Mouse (Mus musculus): ENCODE results near the gene Cmtm5. TPM values are rescaled to one million over a fixed set of nuclear protein-coding genes. Genes with fewer than 3 reads are reported as not detected.

Gene Cmtm5
- polyA plus RNA-seq, 1 experiment, result not detected

DNA sequence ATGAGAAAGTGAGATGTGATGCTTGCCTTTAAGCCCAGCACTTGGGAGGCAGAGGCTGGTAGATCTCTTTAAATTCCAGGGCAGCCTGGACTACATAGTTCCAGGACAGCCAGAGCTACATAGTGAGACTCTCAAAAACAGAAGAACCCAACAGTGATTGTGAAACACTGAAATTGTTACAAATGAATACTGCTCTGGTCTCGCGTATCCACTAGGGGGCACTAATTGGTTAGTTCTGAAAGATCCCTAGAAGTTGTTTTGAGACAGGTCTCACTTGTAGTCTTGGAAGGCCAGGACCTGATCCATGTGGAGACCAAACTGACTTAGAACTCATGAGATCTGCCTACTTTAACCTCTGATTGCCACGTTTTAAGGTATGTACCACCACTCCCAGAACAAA is 35.7 kb upstream of the Cmtm5 start:
- Histone ChIP-seq H3K27me3 (ENCODE audit: control insufficient read depth, insufficient read depth, insufficient read length) (no peaks in the 10 kb centered on the region), H3K36me3 (ENCODE audit: control insufficient read depth, insufficient read depth) (peaks cover 39% of the 10 kb centered on the region)

GRCm38 (mm10) chr14:54903641-54904040 is 32.4 kb upstream of the Cmtm5 start:
- no peak for TF ChIP-seq FOSL1 (IDR thresholded peaks at IDR 0.05; ENCODE audit: insufficient read depth, low read length, poor library complexity, severe bottlenecking)
- TF ChIP-seq CTCF (IDR thresholded peaks at IDR 0.05; ENCODE audit: control insufficient read depth, insufficient read depth, insufficient read length), result no peak
- no peak for TF ChIP-seq MYOG (IDR thresholded peaks at IDR 0.05; ENCODE audit: control insufficient read depth, extremely low read depth, insufficient read length)
- no peak for TF ChIP-seq MAX (IDR thresholded peaks at IDR 0.05)
- no peak for TF ChIP-seq USF1 (IDR thresholded peaks at IDR 0.05; ENCODE audit: low read depth)
- TF ChIP-seq MYOD1 (IDR thresholded peaks at IDR 0.05; ENCODE audit: control insufficient read depth, insufficient read length, low read depth), result no peak
- TF ChIP-seq CEBPB (IDR thresholded peaks at IDR 0.05; ENCODE audit: low read depth), result no peak
- Histone ChIP-seq H3K79me3 (ENCODE audit: low read depth) (no peaks in the 10 kb centered on the region), H3K4me3 (ENCODE audit: insufficient read depth, poor library complexity, severe bottlenecking) (no peak overlapping the region), H3K79me2 (ENCODE audit: control insufficient read depth, insufficient read depth) (no peaks in the 10 kb centered on the region), H3ac (ENCODE audit: control insufficient read depth, insufficient read length, low read depth) (no peak overlapping the region), H3K27me3 (ENCODE audit: control insufficient read depth, insufficient read depth, insufficient read length) (no peaks in the 10 kb centered on the region), H3K36me3 (ENCODE audit: control insufficient read depth, insufficient read depth) (peaks cover 11% of the 10 kb centered on the region)

More for the DNA sequence above, 35.7 kb upstream of the Cmtm5 start:
- peaks cover 14% of the 10 kb centered on the region for H3K79me3 ChIP-seq (ENCODE audit: low read depth)
- no peak overlapping the region for H3ac ChIP-seq (ENCODE audit: control insufficient read depth, insufficient read length, low read depth)
- TF ChIP-seq MYOG (IDR thresholded peaks at IDR 0.05; ENCODE audit: control insufficient read depth, extremely low read depth, insufficient read length), result no peak
- peak; percentile 78 for TF ChIP-seq CEBPB (IDR thresholded peaks at IDR 0.05; ENCODE audit: low read depth)
- H3K79me2 ChIP-seq (ENCODE audit: control insufficient read depth, insufficient read depth), result peaks cover 19% of the 10 kb centered on the region
- no peak overlapping the region for H3K4me3 ChIP-seq (ENCODE audit: insufficient read depth, poor library complexity, severe bottlenecking)

DNA sequence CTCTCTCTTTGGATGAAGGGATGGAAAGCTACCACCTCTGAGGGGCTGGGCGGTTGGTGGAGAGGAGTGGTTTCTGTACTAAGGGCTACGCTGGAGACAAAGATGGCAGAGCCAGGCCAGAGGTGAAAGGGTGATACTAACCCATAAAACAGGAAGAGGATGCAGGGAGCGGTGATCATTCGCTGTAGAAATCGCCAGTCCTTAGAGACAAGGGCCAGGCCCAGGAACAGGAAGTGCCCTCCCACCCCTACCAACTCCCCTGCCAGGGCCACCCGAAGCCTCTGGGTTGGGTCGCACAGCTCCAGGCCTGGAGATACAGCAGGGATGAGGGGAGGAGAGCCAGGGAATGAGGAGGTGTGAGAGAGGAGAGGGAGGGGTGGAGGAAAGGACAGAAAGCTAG is 27.4 kb upstream of the Cmtm5 start:
- H3K79me2 ChIP-seq (ENCODE audit: control insufficient read depth, insufficient read depth), result no peaks in the 10 kb centered on the region
- TF ChIP-seq MYOG (IDR thresholded peaks at IDR 0.05; ENCODE audit: control insufficient read depth, extremely low read depth, insufficient read length) (no peak), MAX (IDR thresholded peaks at IDR 0.05) (no peak), CTCF (IDR thresholded peaks at IDR 0.05; ENCODE audit: control insufficient read depth, insufficient read depth, insufficient read length) (no peak), USF1 (IDR thresholded peaks at IDR 0.05; ENCODE audit: low read depth) (no peak)
- H3K4me3 ChIP-seq (ENCODE audit: insufficient read depth, poor library complexity, severe bottlenecking), result no peak overlapping the region
- H3K27me3 ChIP-seq (ENCODE audit: control insufficient read depth, insufficient read depth, insufficient read length), result peaks cover 23% of the 10 kb centered on the region
- no peaks in the 10 kb centered on the region for H3K36me3 ChIP-seq (ENCODE audit: control insufficient read depth, insufficient read depth)
- H3ac ChIP-seq (ENCODE audit: control insufficient read depth, insufficient read length, low read depth), result no peak overlapping the region
- no peaks in the 10 kb centered on the region for H3K79me3 ChIP-seq (ENCODE audit: low read depth)

GRCm38 (mm10) chr14:54912109-54912850 is 23.8 kb upstream of the Cmtm5 start:
- H3K27me3 ChIP-seq (ENCODE audit: control insufficient read depth, insufficient read depth, insufficient read length), result peaks cover 42% of the 10 kb centered on the region
- TF ChIP-seq FOSL1 (IDR thresholded peaks at IDR 0.05; ENCODE audit: insufficient read depth, low read length, poor library complexity, severe bottlenecking) (no peak), USF1 (IDR thresholded peaks at IDR 0.05; ENCODE audit: low read depth) (no peak), CTCF (IDR thresholded peaks at IDR 0.05; ENCODE audit: control insufficient read depth, insufficient read depth, insufficient read length) (no peak), MYOD1 (IDR thresholded peaks at IDR 0.05; ENCODE audit: control insufficient read depth, insufficient read length, low read depth) (no peak), CEBPB (IDR thresholded peaks at IDR 0.05; ENCODE audit: low read depth) (no peak), MAX (IDR thresholded peaks at IDR 0.05) (no peak), MYOG (IDR thresholded peaks at IDR 0.05; ENCODE audit: control insufficient read depth, extremely low read depth, insufficient read length) (no peak)
- H3K79me3 ChIP-seq (ENCODE audit: low read depth), result no peaks in the 10 kb centered on the region
- no peaks in the 10 kb centered on the region for H3K36me3 ChIP-seq (ENCODE audit: control insufficient read depth, insufficient read depth)
- H3K4me3 ChIP-seq (ENCODE audit: insufficient read depth, poor library complexity, severe bottlenecking), result no peak overlapping the region
- no peaks in the 10 kb centered on the region for H3K79me2 ChIP-seq (ENCODE audit: control insufficient read depth, insufficient read depth)
- no peak overlapping the region for H3ac ChIP-seq (ENCODE audit: control insufficient read depth, insufficient read length, low read depth)

- no peak within 1 kb of the TSS for H3K4me3 ChIP-seq (ENCODE audit: insufficient read depth, poor library complexity, severe bottlenecking)
- H3K79me2 ChIP-seq (ENCODE audit: control insufficient read depth, insufficient read depth), result no peaks in the 10 kb centered on the region
- no peaks in the 10 kb centered on the region for H3K79me3 ChIP-seq (ENCODE audit: low read depth)
- no peak within 1 kb of the TSS for H3ac ChIP-seq (ENCODE audit: control insufficient read depth, insufficient read length, low read depth)
- TF ChIP-seq FOSL1 (IDR thresholded peaks at IDR 0.05; ENCODE audit: insufficient read depth, low read length, poor library complexity, severe bottlenecking) (no peak), MAX (IDR thresholded peaks at IDR 0.05) (no peak), CEBPB (IDR thresholded peaks at IDR 0.05; ENCODE audit: low read depth) (no peak), CTCF (IDR thresholded peaks at IDR 0.05; ENCODE audit: control insufficient read depth, insufficient read depth, insufficient read length) (no peak), USF1 (IDR thresholded peaks at IDR 0.05; ENCODE audit: low read depth) (no peak), MYOD1 (IDR thresholded peaks at IDR 0.05; ENCODE audit: control insufficient read depth, insufficient read length, low read depth) (no peak), MYOG (IDR thresholded peaks at IDR 0.05; ENCODE audit: control insufficient read depth, extremely low read depth, insufficient read length) (no peak)
- no peaks in the 10 kb centered on the region for H3K36me3 ChIP-seq (ENCODE audit: control insufficient read depth, insufficient read depth)
- peaks cover 42% of the 10 kb centered on the region for H3K27me3 ChIP-seq (ENCODE audit: control insufficient read depth, insufficient read depth, insufficient read length)
These were observed 23.2 kb upstream of the Cmtm5 start, which contains the start of gene Slc22a17 for GRCm38 (mm10) chr14:54912886-54913285. TSS of gene Slc22a17 (minus strand) at chr14:54913132.

DNA sequence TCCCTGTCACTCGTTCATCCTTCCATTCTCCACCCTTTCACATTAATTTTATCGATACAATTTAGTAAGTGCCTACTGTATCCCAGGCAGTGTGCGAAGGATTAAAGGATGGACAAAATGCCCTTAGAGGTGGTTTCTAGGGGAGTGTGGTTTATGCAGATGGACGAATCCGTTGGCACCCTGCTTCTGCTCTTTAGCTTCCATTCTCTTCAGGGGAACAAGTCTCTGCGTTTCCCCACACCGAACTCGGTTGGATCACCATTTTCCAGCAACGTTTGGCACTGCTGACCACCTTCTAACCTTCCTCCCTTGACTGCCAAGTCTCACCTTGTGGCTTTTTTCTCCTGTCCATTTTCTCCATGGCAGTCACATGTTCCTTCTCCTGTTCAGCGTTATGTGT is 22.7 kb upstream of the Cmtm5 start:
- Histone ChIP-seq H3K27me3 (ENCODE audit: control insufficient read depth, insufficient read depth, insufficient read length) (peaks cover 42% of the 10 kb centered on the region), H3K36me3 (ENCODE audit: control insufficient read depth, insufficient read depth) (no peaks in the 10 kb centered on the region), H3K79me2 (ENCODE audit: control insufficient read depth, insufficient read depth) (no peaks in the 10 kb centered on the region), H3K4me3 (ENCODE audit: insufficient read depth, poor library complexity, severe bottlenecking) (no peak overlapping the region), H3K79me3 (ENCODE audit: low read depth) (no peaks in the 10 kb centered on the region), H3ac (ENCODE audit: control insufficient read depth, insufficient read length, low read depth) (no peak overlapping the region)
- no peak for TF ChIP-seq FOSL1 (IDR thresholded peaks at IDR 0.05; ENCODE audit: insufficient read depth, low read length, poor library complexity, severe bottlenecking)
- no peak for TF ChIP-seq CEBPB (IDR thresholded peaks at IDR 0.05; ENCODE audit: low read depth)
- no peak for TF ChIP-seq CTCF (IDR thresholded peaks at IDR 0.05; ENCODE audit: control insufficient read depth, insufficient read depth, insufficient read length)
- TF ChIP-seq MYOG (IDR thresholded peaks at IDR 0.05; ENCODE audit: control insufficient read depth, extremely low read depth, insufficient read length), result no peak
- no peak for TF ChIP-seq MYOD1 (IDR thresholded peaks at IDR 0.05; ENCODE audit: control insufficient read depth, insufficient read length, low read depth)
- no peak for TF ChIP-seq MAX (IDR thresholded peaks at IDR 0.05)
- no peak for TF ChIP-seq USF1 (IDR thresholded peaks at IDR 0.05; ENCODE audit: low read depth)

Data from C2C12 (cell line).